Mouse (Mus musculus) megakaryocyte, embryonic 14.5 days (primary cell): ENCODE data around the gene Ndufaf4.

Experiments used
- FLI1 ChIP-seq: IDR thresholded peaks from 2 replicates; pipeline ENCODE4 v1.6.1; 2012; ENCODE audit warnings: low read length, inconsistent platforms, mixed read lengths
- GATA1 ChIP-seq: IDR thresholded peaks from 3 replicates; pipeline ENCODE4 v1.6.1; 2012; ENCODE audit warnings: mixed read lengths, low read length, inconsistent platforms, borderline replicate concordance

DNA sequence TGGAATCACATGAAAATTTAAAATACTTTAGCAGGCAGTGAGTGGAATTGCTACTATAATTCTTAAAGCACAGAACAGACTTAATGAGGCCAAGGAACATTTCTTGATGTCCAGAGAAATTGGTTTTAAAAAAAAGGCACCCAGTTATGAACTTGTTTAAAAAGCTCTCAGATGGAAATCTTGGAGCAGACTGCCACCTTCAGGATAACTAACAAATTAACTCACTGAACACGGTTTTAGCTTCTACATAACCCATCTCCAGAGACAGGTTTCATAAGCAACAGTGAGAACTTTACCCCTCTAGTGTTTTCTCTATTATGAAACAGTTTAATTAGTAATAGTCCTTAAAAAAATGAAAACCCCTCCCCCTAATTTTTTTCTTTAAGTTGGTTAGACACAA lies 1.1 kb upstream of the Ndufaf4 start:
- TF ChIP-seq GATA1: no peak
- TF ChIP-seq FLI1: no peak
